Mouse (Mus musculus) CH12.LX (cell line): Measurements from ENCODE around the gene U2af1. TPM values are rescaled to one million over a fixed set of nuclear protein-coding genes. Genes with fewer than 3 reads are reported as not detected.

ENCODE experiments used
- DNase-seq: peaks from one replicate; pipeline ENCODE4 v3.0.0-alpha.2; 2013; ENCODE audit errors: extremely low read depth
- H3K27ac ChIP-seq: 2 replicates; pipeline ENCODE4 v1.5.1; 2012; ENCODE audit warnings: low read depth, mild to moderate bottlenecking, control low read depth, moderate library complexity; ENCODE audit not compliant: insufficient read depth
- H3K27me3 ChIP-seq: replicated peaks from 2 replicates; pipeline ENCODE3; 2012; ENCODE audit warnings: inconsistent platforms
- H3K36me3 ChIP-seq, 2 experiments: replicated peaks in 1 of 2; 2 replicates each; pipeline versions ENCODE3 to v1.6.1; 2012; ENCODE audit warnings: inconsistent platforms in 1 of 2, low read length in 1 of 2, mild to moderate bottlenecking in 1 of 2, mixed read lengths in 1 of 2, moderate library complexity in 1 of 2; ENCODE audit not compliant: control insufficient read depth in 1 of 2, insufficient read depth in 1 of 2
- H3K4me1 ChIP-seq, 2 experiments: 2 replicates each; pipeline ENCODE4 v1.6.1; 2012; ENCODE audit warnings: inconsistent platforms in 1 of 2, moderate library complexity in 1 of 2; ENCODE audit not compliant: insufficient read depth in 2 of 2, control insufficient read depth in 1 of 2
- H3K4me2 ChIP-seq: 2 replicates; pipeline ENCODE4 v1.6.1; 2012; ENCODE audit warnings: low read depth, mild to moderate bottlenecking, control low read depth; ENCODE audit not compliant: poor library complexity, insufficient read depth, severe bottlenecking
- H3K4me3 ChIP-seq, 3 experiments: fragments of 150-350 bp in 1 of 3; sonication (generic) in 1 of 3; replicated peaks in 1 of 3; 2 replicates each; pipeline versions ENCODE3 to v1.5.1; 2011 to 2012; ENCODE audit warnings: low read depth in 2 of 3, low read length in 2 of 3, mild to moderate bottlenecking in 2 of 3, moderate library complexity in 2 of 3, control low read depth in 1 of 3, improper control_type of control experiment in 1 of 3, inconsistent platforms in 1 of 3, mixed read lengths in 1 of 3; ENCODE audit not compliant: poor library complexity in 1 of 3
- H3K79me2 ChIP-seq: replicated peaks from 2 replicates; pipeline ENCODE4 v1.6.1; 2012; ENCODE audit warnings: mild to moderate bottlenecking, moderate library complexity; ENCODE audit not compliant: control insufficient read depth, poor library complexity, insufficient read depth, severe bottlenecking; ENCODE audit errors: extremely low read depth
- H3K9ac ChIP-seq: 2 replicates; pipeline ENCODE4 v1.6.1; 2012; ENCODE audit warnings: low read depth, mild to moderate bottlenecking, control low read depth, moderate library complexity; ENCODE audit not compliant: insufficient read depth
- H3K9me3 ChIP-seq: replicated peaks from 2 replicates; pipeline ENCODE3; 2012; ENCODE audit warnings: low read length, inconsistent platforms, mixed read lengths
- BHLHE40 ChIP-seq: IDR thresholded peaks from 2 replicates; pipeline ENCODE4 v1.6.1; 2011; ENCODE audit warnings: mild to moderate bottlenecking, low read depth, low read length, improper control_type of control experiment
- CTCF ChIP-seq, 2 experiments: IDR thresholded peaks in 1 of 2; conservative IDR thresholded peaks in 1 of 2; 2 replicates each; pipeline ENCODE4 v1.5.1; 2011 to 2012; ENCODE audit warnings: low read depth in 2 of 2, low read length in 2 of 2, improper control_type of control experiment in 1 of 2, inconsistent platforms in 1 of 2, mild to moderate bottlenecking in 1 of 2, moderate library complexity in 1 of 2
- EP300 ChIP-seq: IDR thresholded peaks from 2 replicates; pipeline ENCODE4 v1.6.1; 2011; ENCODE audit warnings: low read length, improper control_type of control experiment
- ETS1 ChIP-seq: conservative IDR thresholded peaks from 2 replicates; pipeline ENCODE4 v1.6.1; 2012; ENCODE audit warnings: low read depth, mild to moderate bottlenecking, inconsistent platforms, low read length, improper control_type of control experiment, moderate library complexity
- IRF4 ChIP-seq: IDR thresholded peaks from 2 replicates; pipeline ENCODE4 v1.6.1; 2014; ENCODE audit warnings: low read depth, mild to moderate bottlenecking, inconsistent platforms, low read length, improper control_type of control experiment
- JUN ChIP-seq: IDR thresholded peaks from 2 replicates; pipeline ENCODE4 v1.6.1; 2011; ENCODE audit warnings: low read depth, mild to moderate bottlenecking, low read length, improper control_type of control experiment, moderate library complexity; ENCODE audit not compliant: insufficient read depth
- JUND ChIP-seq: conservative IDR thresholded peaks from 2 replicates; pipeline ENCODE4 v1.6.1; 2011; ENCODE audit warnings: low read depth, low read length, improper control_type of control experiment
- MAFK ChIP-seq: IDR thresholded peaks from 2 replicates; pipeline ENCODE4 v1.6.1; 2011; ENCODE audit warnings: low read length, improper control_type of control experiment; ENCODE audit not compliant: insufficient replicate concordance
- NELFE ChIP-seq: IDR thresholded peaks from 2 replicates; pipeline ENCODE4 v1.6.1; 2011; ENCODE audit warnings: low read depth, low read length, improper control_type of control experiment
- NRF1 ChIP-seq: IDR thresholded peaks from 2 replicates; pipeline ENCODE4 v1.6.1; 2014; ENCODE audit warnings: low read depth, mild to moderate bottlenecking, inconsistent platforms, low read length, improper control_type of control experiment, moderate library complexity
- PAX5 ChIP-seq: IDR thresholded peaks from 2 replicates; pipeline ENCODE4 v1.6.1; 2012; ENCODE audit warnings: low read length, inconsistent platforms, mixed read lengths
- POLR2AphosphoS2 ChIP-seq: IDR thresholded peaks from 2 replicates; pipeline ENCODE4 v1.6.1; 2011; ENCODE audit warnings: low read depth, low read length, improper control_type of control experiment
- RCOR1 ChIP-seq: conservative IDR thresholded peaks from 2 replicates; pipeline ENCODE4 v1.6.1; 2012; ENCODE audit warnings: low read depth, mild to moderate bottlenecking, inconsistent platforms, low read length, improper control_type of control experiment
- TBP ChIP-seq: conservative IDR thresholded peaks from 2 replicates; pipeline ENCODE4 v1.6.1; 2011; ENCODE audit warnings: low read depth, low read length, improper control_type of control experiment
- TCF12 ChIP-seq: IDR thresholded peaks from 2 replicates; pipeline ENCODE4 v1.6.1; 2014; ENCODE audit warnings: low read depth, mild to moderate bottlenecking, inconsistent platforms, low read length, improper control_type of control experiment
- USF1 ChIP-seq: IDR thresholded peaks from 2 replicates; pipeline ENCODE4 v1.6.1; 2014; ENCODE audit warnings: low read depth, mild to moderate bottlenecking, inconsistent platforms, low read length, improper control_type of control experiment
- ZC3H11A ChIP-seq: IDR thresholded peaks from 2 replicates; pipeline ENCODE4 v1.6.1; 2012; ENCODE audit warnings: low read depth, mild to moderate bottlenecking, inconsistent platforms, low read length, improper control_type of control experiment
- ZNF384 ChIP-seq: IDR thresholded peaks from 2 replicates; pipeline ENCODE4 v1.6.1; 2012; ENCODE audit warnings: low read depth, low read length, improper control_type of control experiment, inconsistent platforms
- dilution Hi-C: fragments of 300-500 bp; cut with MboI; formaldehyde crosslinking; loops from 2 replicates; pipeline ENCODE4 v1.14.3; 2020; ENCODE audit warnings: low sequenced_read_pairs; ENCODE audit not compliant: extremely low pct_unique_long_range_greater_than_20kb, extremely low pct_ligation_motif_present
- in situ Hi-C: fragments of 300-500 bp; cut with MboI; formaldehyde crosslinking; loops from 3 replicates; pipeline ENCODE4 v1.14.3; 2019; ENCODE audit warnings: low sequenced_read_pairs, low pct_ligation_motif_present, low pct_unique_long_range_greater_than_20kb, mixed read lengths
- polyA plus RNA-seq: library from polyadenylated mRNA; unstranded; fragments of >175 nt; gene quantifications from 2 replicates; pipeline ENCODE4 v1.2.1, GENCODE M21; 2012; ENCODE audit warnings: low read depth; ENCODE audit not compliant: insufficient read length
- total RNA-seq, 2 experiments: library from RNA; depleted of rRNA; stranded (reverse); fragments of 300-350 nt in 1 of 2; fragments of >200 nt in 1 of 2; gene quantifications; 2 replicates each; pipeline ENCODE4 v1.2.3; 2012 to 2014

U2af1 gene
- total and polyA plus RNA-seq, 3 experiments = 141 to 391 (median 269) TPM

GRCm38 (mm10) chr17:31634896-31635295 is 23.8 kb downstream of the U2af1 start:
- Histone ChIP-seq H3K27ac (no peak overlapping the region), H3K27me3 (peaks cover 30% of the 10 kb centered on the region), H3K9ac (no peak overlapping the region), H3K4me3 (no peak overlapping the region), H3K36me3 (no peaks in the 10 kb centered on the region), H3K4me2 (no peak overlapping the region), H3K9me3 (no peaks in the 10 kb centered on the region), H3K79me2 (no peaks in the 10 kb centered on the region), H3K4me1 (peaks cover 4 to 12% of the 10 kb centered on the region in 2 experiments)
- no peak for TF ChIP-seq TBP
- no peak for TF ChIP-seq TCF12
- TF ChIP-seq JUN = no peak
- TF ChIP-seq ETS1 = no peak
- TF ChIP-seq USF1 = no peak
- no peak for TF ChIP-seq ZNF384
- no peak for TF ChIP-seq RCOR1
- no peak for TF ChIP-seq CTCF (conservative IDR thresholded peaks at IDR 0.05 in 1 of 2, IDR thresholded peaks at IDR 0.05 in 1 of 2; ENCODE audit: low read depth in 2 of 2, low read length in 2 of 2)
- TF ChIP-seq JUND = no peak
- dilution Hi-C loops = no loop called here
- DNase-seq = no peak
- in situ Hi-C loops = loop anchor here (25.0 kb wide), 1 partner anchor 273 kb away; no protein-coding TSS in a partner anchor

- TF ChIP-seq BHLHE40 (no peak), ZC3H11A (no peak), JUND (no peak), PAX5 (no peak), NELFE (no peak), RCOR1 (no peak), MAFK (no peak), CTCF (conservative IDR thresholded peaks at IDR 0.05 in 1 of 2, IDR thresholded peaks at IDR 0.05 in 1 of 2; ENCODE audit: low read depth in 2 of 2, low read length in 2 of 2) (no peak), POLR2AphosphoS2 (no peak), NRF1 (no peak), EP300 (no peak), IRF4 (no peak)
- in situ Hi-C loops (loop anchor here (25.0 kb wide), 1 partner anchor 271 kb away; no protein-coding TSS in a partner anchor), dilution Hi-C loops (no loop called here)
- Histone ChIP-seq H3K4me2 (no peak overlapping the region), H3K79me2 (no peaks in the 10 kb centered on the region), H3K4me1 (peaks cover 4 to 12% of the 10 kb centered on the region in 2 experiments), H3K27ac (no peak overlapping the region), H3K36me3 (no peaks in the 10 kb centered on the region), H3K9ac (no peak overlapping the region), H3K9me3 (peaks cover 2% of the 10 kb centered on the region), H3K4me3 (no peak overlapping the region), H3K27me3 (peaks cover 21% of the 10 kb centered on the region)
- DNase-seq = no peak
Measured at GRCm38 (mm10) chr17:31633007-31633406, 25.7 kb downstream of the U2af1 start.
